ENCODE assay signal across 8 mouse cellular contexts in genomic region chr7:31055354-31055824, GRCm38 (mm10). TPM values are rescaled to one million over a fixed set of nuclear protein-coding genes. Genes with fewer than 3 reads are reported as not detected.
DNase-seq lines count a peak whose midpoint lies in the region; ATAC-seq and TF ChIP-seq lines count a peak whose summit lies in the region.

No protein-coding gene starts in this region.

- peak overlapping the region; percentile 10; the same call in 1 of the 2 replicates for H3K4me2 ChIP-seq in forebrain, postnatal 0 days (ENCODE audit: low read depth)
- H3K4me2 ChIP-seq in forebrain, embryonic 14.5 days (ENCODE audit: low read length): no peak overlapping the region
- H3K4me2 ChIP-seq in lung, embryonic 15.5 days: peak overlapping the region; percentile 53
- peak overlapping the region; percentile 54 for H3K4me2 ChIP-seq in stomach, postnatal 0 days (replicated peaks; ENCODE audit: low read depth)

- peak; percentile 50 for ATAC-seq in forebrain, postnatal 0 days
- ATAC-seq in forebrain, embryonic 14.5 days: no peak
- peak; percentile 89 for ATAC-seq in lung, embryonic 15.5 days (ENCODE audit: borderline replicate concordance, extremely low read depth, low FRiP score, low TSS enrichment)
- peak; percentile 76 for ATAC-seq in stomach, postnatal 0 days (ENCODE audit: low FRiP score, low TSS enrichment)
- no peak for ATAC-seq in megakaryocyte-erythroid progenitor cell, adult 5-6 weeks (replicated peaks; ENCODE audit: low FRiP score, low TSS enrichment, poor library complexity, severe bottlenecking)

- no peak for TF ChIP-seq EP300 in stomach, postnatal 0 days (optimal IDR thresholded peaks at IDR 0.05)

- no peak for TF ChIP-seq CTCF in forebrain, postnatal 0 days (IDR thresholded peaks at IDR 0.05; ENCODE audit: low read depth)
- no peak for TF ChIP-seq CTCF in brain, embryonic 14.5 days (IDR thresholded peaks at IDR 0.05; ENCODE audit: borderline replicate concordance, extremely low read depth, insufficient read depth, insufficient read length)
- TF ChIP-seq CTCF in stomach, postnatal 0 days (IDR thresholded peaks at IDR 0.05; ENCODE audit: low read depth): no peak

- H3K4me1 ChIP-seq in forebrain, postnatal 0 days (ENCODE audit: insufficient read depth): peaks cover 9% of the 10 kb centered on the region
- no peaks in the 10 kb centered on the region; the same call in 1 of the 2 replicates for H3K4me1 ChIP-seq in forebrain, embryonic 14.5 days (ENCODE audit: control insufficient read depth, insufficient read depth, low read length)
- peaks cover 56% of the 10 kb centered on the region for H3K4me1 ChIP-seq in lung, embryonic 15.5 days
- peaks cover 3% of the 10 kb centered on the region for H3K4me1 ChIP-seq in stomach, postnatal 0 days (replicated peaks; ENCODE audit: control insufficient read depth, insufficient read depth)

- no peak for TF ChIP-seq POLR2A in brain, embryonic 14.5 days (IDR thresholded peaks at IDR 0.05; ENCODE audit: borderline replicate concordance, extremely low read depth, insufficient read depth, insufficient read length, poor library complexity, severe bottlenecking)

- H3K27me3 ChIP-seq in forebrain, postnatal 0 days (ENCODE audit: insufficient read depth, low read length): peaks cover 19% of the 10 kb centered on the region
- H3K27me3 ChIP-seq in forebrain, embryonic 14.5 days (replicated peaks; ENCODE audit: control insufficient read depth, insufficient read depth, low read length): peaks cover 38% of the 10 kb centered on the region
- H3K27me3 ChIP-seq in lung, embryonic 15.5 days: peaks cover 38% of the 10 kb centered on the region
- 0 out of 2 replicates have a peak, but pooled peaks cover 3% of the 10 kb centered on the region for H3K27me3 ChIP-seq in stomach, postnatal 0 days (ENCODE audit: control insufficient read depth, insufficient read depth, low read length)

- no peak overlapping the region for H3K27ac ChIP-seq in forebrain, postnatal 0 days (ENCODE audit: low read depth, low read length)
- H3K27ac ChIP-seq in forebrain, embryonic 14.5 days (ENCODE audit: low read depth, low read length): no peak overlapping the region
- peak overlapping the region; percentile 70 for H3K27ac ChIP-seq in lung, embryonic 15.5 days
- H3K27ac ChIP-seq in stomach, postnatal 0 days (replicated peaks): peak overlapping the region; percentile 83

- DNase-seq in forebrain, postnatal 0 days: peak; percentile 40
- no peak for DNase-seq in forebrain, embryonic 14.5 days (ENCODE audit: low spot score)
- DNase-seq in brain, embryonic 14.5 days (ENCODE audit: low read depth): peak; percentile 51
- peak; percentile 92 to 93 for DNase-seq in heart, adult 9 months (ENCODE audit: low spot score in 2 of 2)
- peak; percentile 55 for DNase-seq in kidney, adult 9 months
- peak; percentile 73 for DNase-seq in stomach, postnatal 0 days (ENCODE audit: low spot score)

- no peaks in the 10 kb centered on the region for H3K9me3 ChIP-seq in forebrain, postnatal 0 days (ENCODE audit: low read length)
- no peaks in the 10 kb centered on the region for H3K9me3 ChIP-seq in forebrain, embryonic 14.5 days (replicated peaks; ENCODE audit: control insufficient read depth, low read length)
- H3K9me3 ChIP-seq in lung, embryonic 15.5 days: no peaks in the 10 kb centered on the region
- no peaks in the 10 kb centered on the region for H3K9me3 ChIP-seq in stomach, postnatal 0 days (ENCODE audit: control insufficient read depth, low read length)

- H3K9ac ChIP-seq in forebrain, postnatal 0 days: no peak overlapping the region
- H3K9ac ChIP-seq in forebrain, embryonic 14.5 days (ENCODE audit: low read length): no peak overlapping the region; the same call in 1 of the 2 replicates
- H3K9ac ChIP-seq in lung, embryonic 15.5 days: peak overlapping the region; percentile 36
- H3K9ac ChIP-seq in stomach, postnatal 0 days (ENCODE audit: low read length): peak overlapping the region; percentile 58

- WGBS in forebrain, postnatal 0 days: 7% methylated on average over 10 of the region's 10 CpGs
- WGBS in forebrain, embryonic 14.5 days: 5% methylated on average over 10 of the region's 10 CpGs
- 8% methylated on average over 10 of the region's 10 CpGs for WGBS in lung, embryonic 15.5 days
- WGBS in stomach, postnatal 0 days: 10% methylated on average over 10 of the region's 10 CpGs

- no peaks in the 10 kb centered on the region for H3K36me3 ChIP-seq in forebrain, postnatal 0 days (ENCODE audit: insufficient read depth)
- no peaks in the 10 kb centered on the region for H3K36me3 ChIP-seq in forebrain, embryonic 14.5 days (ENCODE audit: control insufficient read depth, insufficient read depth, low read length)
- no peaks in the 10 kb centered on the region for H3K36me3 ChIP-seq in lung, embryonic 15.5 days
- no peaks in the 10 kb centered on the region for H3K36me3 ChIP-seq in stomach, postnatal 0 days (ENCODE audit: control insufficient read depth, insufficient read depth, low read length)

- no peak overlapping the region for H3K4me3 ChIP-seq in forebrain, postnatal 0 days (ENCODE audit: low read depth, low read length)
- no peak overlapping the region for H3K4me3 ChIP-seq in forebrain, embryonic 14.5 days (ENCODE audit: low read depth, low read length)
- H3K4me3 ChIP-seq in lung, embryonic 15.5 days: peak overlapping the region; percentile 30
- peak overlapping the region; percentile 39 for H3K4me3 ChIP-seq in stomach, postnatal 0 days (ENCODE audit: low read depth, low read length)

RNA-seq across cellular contexts. Expression of gene Fxyd1, which starts 1.6 kb away (rescaled TPM):
- total RNA-seq in forebrain, postnatal 0 days (2014; rRNA removed): 14.9 and 19.5 TPM in 2 replicates
- 56.8 and 66.3 TPM in 2 replicates for polyA plus RNA-seq in forebrain, postnatal 0 days (2015; fragmentation: Nextera tagmentation; extraction: Ambion mirVana)
- 9.4 and 12.3 TPM in 2 replicates for polyA plus RNA-seq in forebrain, embryonic 14.5 days (2014; fragmentation: Nextera tagmentation; extraction: Ambion mirVana)
- 8.5 and 12.6 TPM in 2 replicates for polyA plus RNA-seq in brain, embryonic 14.5 days (2012; rRNA removed)
- polyA plus RNA-seq in lung, embryonic 15.5 days (2015; fragmentation: Nextera tagmentation; extraction: Ambion mirVana): 82.5 and 86.9 TPM in 2 replicates
- polyA plus RNA-seq in stomach, postnatal 0 days (2015; fragmentation: Nextera tagmentation; extraction: Ambion mirVana): 177 and 187 TPM in 2 replicates
- total RNA-seq in megakaryocyte-erythroid progenitor cell, adult 5-6 weeks (2014; fragmentation: Nextera tagmentation): not detected in 2 replicates
- total RNA-seq in megakaryocyte-erythroid progenitor cell, adult 5-6 weeks (2017): not detected in 2 replicates

RNA-seq across cellular contexts. Expression of gene Lgi4, which starts 3.8 kb away (rescaled TPM):
- 1.1 and 1.6 TPM in 2 replicates for total RNA-seq in forebrain, postnatal 0 days (2014; rRNA removed)
- 0.68 and 0.98 TPM in 2 replicates for polyA plus RNA-seq in forebrain, postnatal 0 days (2015; fragmentation: Nextera tagmentation; extraction: Ambion mirVana)
- polyA plus RNA-seq in forebrain, embryonic 14.5 days (2014; fragmentation: Nextera tagmentation; extraction: Ambion mirVana): 0.08 and 0.15 TPM in 2 replicates
- 0.74 and 0.79 TPM in 2 replicates for polyA plus RNA-seq in brain, embryonic 14.5 days (2012; rRNA removed)
- polyA plus RNA-seq in lung, embryonic 15.5 days (2015; fragmentation: Nextera tagmentation; extraction: Ambion mirVana): 0.21 and 0.35 TPM in 2 replicates
- polyA plus RNA-seq in stomach, postnatal 0 days (2015; fragmentation: Nextera tagmentation; extraction: Ambion mirVana): 0.46 and 0.87 TPM in 2 replicates
- total RNA-seq in megakaryocyte-erythroid progenitor cell, adult 5-6 weeks (2014; fragmentation: Nextera tagmentation): not detected in 2 replicates
- not detected in 2 replicates for total RNA-seq in megakaryocyte-erythroid progenitor cell, adult 5-6 weeks (2017)

RNA-seq across cellular contexts. Expression of gene Fxyd7, which starts 4.1 kb away (rescaled TPM):
- total RNA-seq in forebrain, postnatal 0 days (2014; rRNA removed): 74.3 and 92.0 TPM in 2 replicates
- 167 and 231 TPM in 2 replicates for polyA plus RNA-seq in forebrain, postnatal 0 days (2015; fragmentation: Nextera tagmentation; extraction: Ambion mirVana)
- 46.8 and 67.8 TPM in 2 replicates for polyA plus RNA-seq in forebrain, embryonic 14.5 days (2014; fragmentation: Nextera tagmentation; extraction: Ambion mirVana)
- 51.6 and 74.4 TPM in 2 replicates for polyA plus RNA-seq in brain, embryonic 14.5 days (2012; rRNA removed)
- polyA plus RNA-seq in lung, embryonic 15.5 days (2015; fragmentation: Nextera tagmentation; extraction: Ambion mirVana): 5.2 and 5.3 TPM in 2 replicates
- 19.9 and 20.3 TPM in 2 replicates for polyA plus RNA-seq in stomach, postnatal 0 days (2015; fragmentation: Nextera tagmentation; extraction: Ambion mirVana)
- not detected in 2 replicates for total RNA-seq in megakaryocyte-erythroid progenitor cell, adult 5-6 weeks (2014; fragmentation: Nextera tagmentation)
- total RNA-seq in megakaryocyte-erythroid progenitor cell, adult 5-6 weeks (2017): not detected in 2 replicates

RNA-seq across cellular contexts. Expression of gene Fxyd5, which starts 13.1 kb away (rescaled TPM):
- total RNA-seq in forebrain, postnatal 0 days (2014; rRNA removed): 10.9 and 19.9 TPM in 2 replicates
- 25.1 and 30.4 TPM in 2 replicates for polyA plus RNA-seq in forebrain, postnatal 0 days (2015; fragmentation: Nextera tagmentation; extraction: Ambion mirVana)
- 17.2 and 18.4 TPM in 2 replicates for polyA plus RNA-seq in forebrain, embryonic 14.5 days (2014; fragmentation: Nextera tagmentation; extraction: Ambion mirVana)
- 10.3 and 12.5 TPM in 2 replicates for polyA plus RNA-seq in brain, embryonic 14.5 days (2012; rRNA removed)
- 50.1 TPM in 2 replicates for polyA plus RNA-seq in lung, embryonic 15.5 days (2015; fragmentation: Nextera tagmentation; extraction: Ambion mirVana)
- 13.3 and 16.0 TPM in 2 replicates for polyA plus RNA-seq in stomach, postnatal 0 days (2015; fragmentation: Nextera tagmentation; extraction: Ambion mirVana)
- 27.6 and 29.5 TPM in 2 replicates for total RNA-seq in megakaryocyte-erythroid progenitor cell, adult 5-6 weeks (2014; fragmentation: Nextera tagmentation)
- total RNA-seq in megakaryocyte-erythroid progenitor cell, adult 5-6 weeks (2017): 41.7 and 47.6 TPM in 2 replicates

RNA-seq across cellular contexts. Expression of gene Fxyd3, which starts 21.1 kb away (rescaled TPM):
- total RNA-seq in forebrain, postnatal 0 days (2014; rRNA removed): not detected in 2 replicates
- not detected in 2 replicates for polyA plus RNA-seq in forebrain, postnatal 0 days (2015; fragmentation: Nextera tagmentation; extraction: Ambion mirVana)
- polyA plus RNA-seq in forebrain, embryonic 14.5 days (2014; fragmentation: Nextera tagmentation; extraction: Ambion mirVana): not detected in 2 replicates
- 1.9 TPM in 2 replicates for polyA plus RNA-seq in brain, embryonic 14.5 days (2012; rRNA removed)
- 50.1 and 54.3 TPM in 2 replicates for polyA plus RNA-seq in lung, embryonic 15.5 days (2015; fragmentation: Nextera tagmentation; extraction: Ambion mirVana)
- 1,122 and 1,152 TPM in 2 replicates for polyA plus RNA-seq in stomach, postnatal 0 days (2015; fragmentation: Nextera tagmentation; extraction: Ambion mirVana)
- total RNA-seq in megakaryocyte-erythroid progenitor cell, adult 5-6 weeks (2014; fragmentation: Nextera tagmentation): not detected in 2 replicates
- total RNA-seq in megakaryocyte-erythroid progenitor cell, adult 5-6 weeks (2017): not detected in 2 replicates

Comparison
In these comparisons a context has a peak if more than half of its experiments do, and no peak if none do; other contexts are left out.
1. ATAC-seq: peak in forebrain, postnatal 0 days (single experiment), lung, embryonic 15.5 days (single experiment) and stomach, postnatal 0 days (single experiment); none in forebrain, embryonic 14.5 days (single experiment) and megakaryocyte-erythroid progenitor cell, adult 5-6 weeks (single experiment).
2. H3K27ac ChIP-seq: peak in lung, embryonic 15.5 days (single experiment) and stomach, postnatal 0 days (single experiment); none in forebrain, postnatal 0 days (single experiment) and forebrain, embryonic 14.5 days (single experiment).
3. H3K4me3 ChIP-seq: peak in lung, embryonic 15.5 days (single experiment) and stomach, postnatal 0 days (single experiment); none in forebrain, postnatal 0 days (single experiment) and forebrain, embryonic 14.5 days (single experiment).
4. H3K9ac ChIP-seq: peak in lung, embryonic 15.5 days (single experiment) and stomach, postnatal 0 days (single experiment); none in forebrain, postnatal 0 days (single experiment) and forebrain, embryonic 14.5 days (single experiment).